Mouse (Mus musculus) frontal cortex, postnatal 36 days (tissue): ENCODE data around the gene Mmaa.

Source experiments
- DNase-seq, 2 experiments: peaks; one replicate each; pipeline ENCODE4 v3.0.0; 2022; ENCODE audit warnings: low spot score in 2 of 2

The Mmaa gene

DNA sequence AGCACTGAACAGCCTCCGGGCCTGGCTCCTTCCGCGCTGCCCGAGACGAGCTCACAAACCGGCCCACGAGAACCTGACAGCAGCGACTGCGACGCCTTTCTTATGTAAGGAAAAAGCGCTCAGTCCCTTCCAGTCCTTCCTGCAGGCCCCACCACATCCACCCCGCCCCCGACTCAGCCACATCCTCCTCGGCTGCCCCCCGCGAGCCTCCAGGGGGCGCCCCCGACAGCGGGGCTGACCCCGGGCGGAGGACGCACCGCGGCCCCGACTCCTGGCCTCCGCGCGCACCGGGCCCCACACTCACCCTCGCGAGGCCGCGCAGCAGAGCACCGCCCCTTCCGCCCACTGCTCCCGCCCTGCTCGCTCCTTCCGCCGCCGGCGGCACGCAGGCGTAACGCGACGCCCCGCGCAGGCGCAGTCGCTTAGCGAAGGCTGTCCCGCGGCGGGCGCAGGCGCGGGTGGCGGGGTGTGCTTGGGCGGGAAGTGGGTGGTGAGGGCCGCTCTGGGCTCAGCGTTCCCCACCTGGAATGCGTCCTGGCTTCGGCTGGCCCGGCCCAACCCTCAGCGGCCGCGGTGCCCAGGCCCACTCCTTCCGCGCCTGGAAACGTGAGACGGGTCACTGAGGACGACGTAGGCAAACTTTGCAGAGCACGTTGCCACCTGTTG, at the start of gene Mmaa:
TSS of gene Mmaa (minus strand) at position 328 of the 666 bp plus-strand sequence.
- DNase-seq = peak; percentile 96

DNA sequence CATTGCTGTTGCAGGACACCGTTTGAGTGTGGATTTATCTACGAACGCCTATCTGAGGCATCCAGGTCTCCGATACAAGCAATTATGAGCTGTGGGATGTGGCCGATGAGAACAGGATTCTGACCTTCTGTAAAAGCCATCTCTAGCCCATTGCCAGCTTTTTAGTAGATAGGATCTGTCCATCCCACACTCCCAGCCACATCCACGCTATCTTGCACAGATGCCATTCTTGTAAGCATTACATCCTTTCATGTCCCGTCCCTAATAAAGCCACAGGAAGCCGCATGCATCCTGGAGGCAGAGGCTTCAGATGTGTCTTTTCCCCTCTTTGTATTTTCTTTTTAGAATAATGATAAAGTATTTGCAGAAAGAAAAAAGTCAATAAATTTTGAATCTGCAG, 46.5 kb upstream of the Mmaa start:
- DNase-seq = no peak

DNA sequence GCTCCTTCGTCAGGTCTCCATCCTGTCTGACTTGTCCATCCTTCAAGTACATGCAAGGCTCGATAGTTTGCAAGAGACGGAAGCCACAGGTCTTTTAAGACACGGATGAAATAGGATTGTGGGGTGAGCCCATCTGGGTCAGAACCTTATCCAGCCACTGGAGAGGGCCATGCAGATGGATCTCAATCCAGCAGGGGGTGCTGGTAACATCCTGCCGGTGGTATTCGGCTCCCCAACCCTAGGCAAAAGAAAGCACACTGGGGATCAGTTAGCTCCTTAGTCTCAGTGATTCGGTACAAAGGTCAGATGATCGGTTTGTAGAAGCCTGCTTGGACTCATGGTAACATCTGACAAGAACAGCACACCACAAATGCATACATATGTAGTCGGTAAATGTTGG, 44.8 kb upstream of the Mmaa start:
- peak in 1 of 2 experiments; percentile 30 for DNase-seq

DNA sequence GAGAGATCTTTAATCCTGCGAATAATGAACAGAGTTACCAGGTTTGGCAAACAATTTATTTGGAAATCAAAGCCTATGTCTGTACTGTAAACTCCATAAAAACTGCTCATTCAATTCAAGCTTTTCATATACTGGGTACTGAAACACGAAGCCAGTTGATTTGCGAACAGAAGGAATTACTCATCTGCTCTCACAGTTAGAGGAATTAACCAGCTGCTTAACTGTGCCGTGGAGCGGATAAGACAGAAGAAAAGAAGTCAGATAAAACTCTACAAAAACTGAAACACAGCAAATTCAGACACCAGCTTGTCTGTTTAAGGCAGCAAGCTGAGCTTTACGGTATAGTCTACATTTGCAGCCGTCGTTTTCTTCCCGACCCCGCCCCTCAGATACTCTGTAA, 43.9 kb upstream of the Mmaa start:
- no peak for DNase-seq

DNA sequence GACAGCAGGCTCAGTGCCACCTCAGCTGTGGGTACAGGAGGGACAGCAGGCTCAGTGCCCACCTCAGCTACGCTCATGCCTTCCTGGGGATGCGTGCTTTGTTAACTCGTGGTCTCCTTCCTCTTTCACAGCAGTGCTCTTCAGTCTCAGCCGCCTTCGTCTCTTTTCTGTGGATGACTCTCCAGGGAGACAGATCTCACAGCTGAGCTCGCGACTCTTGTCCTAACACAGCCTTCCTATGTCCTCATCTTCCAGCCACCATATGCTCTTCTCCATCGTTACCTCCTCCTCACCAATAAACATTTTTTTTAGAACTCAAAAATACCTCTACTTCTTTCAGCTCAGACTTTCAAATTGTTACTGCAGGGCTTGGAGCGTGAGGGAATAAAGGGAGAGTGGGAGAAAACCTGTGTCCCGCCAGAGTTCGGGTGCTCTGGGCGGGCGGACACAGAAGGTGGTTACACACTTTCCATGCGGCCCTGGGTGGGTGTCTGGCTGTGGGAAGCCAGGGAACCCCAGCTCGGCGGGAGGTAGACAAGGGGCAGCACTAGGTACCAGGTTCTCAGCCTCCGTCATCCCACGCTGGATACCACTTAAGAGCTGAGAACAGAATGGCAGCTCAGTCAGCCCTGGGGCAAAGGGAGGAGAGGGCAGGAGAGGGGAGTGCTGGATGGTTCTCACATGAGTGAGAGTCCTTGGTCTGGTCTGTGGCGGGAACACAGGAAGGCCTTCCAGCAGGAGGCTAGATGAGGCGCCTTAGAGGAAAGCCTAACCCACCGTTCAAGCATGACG, 37.6 kb upstream of the Mmaa start:
- DNase-seq = no peak

DNA sequence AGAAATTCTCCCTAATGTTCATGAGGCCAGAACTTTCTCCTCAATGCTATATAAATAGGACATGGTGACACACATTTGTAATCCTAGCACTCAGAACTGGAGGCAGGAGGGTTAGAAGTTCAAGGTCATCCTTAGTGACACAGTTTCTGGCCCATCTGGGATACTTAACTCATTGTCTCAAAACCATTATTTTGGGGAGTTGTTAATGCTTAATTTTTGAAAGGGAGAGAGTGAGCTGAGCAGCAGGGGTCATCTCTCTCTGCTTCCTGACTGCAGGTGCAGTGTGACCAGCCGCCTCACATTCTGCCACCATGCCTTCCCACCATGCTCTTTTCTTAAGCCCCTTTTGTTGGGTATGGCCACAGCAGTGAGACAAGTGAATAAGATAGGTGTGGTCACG, 36.8 kb upstream of the Mmaa start:
- DNase-seq = no peak

DNA sequence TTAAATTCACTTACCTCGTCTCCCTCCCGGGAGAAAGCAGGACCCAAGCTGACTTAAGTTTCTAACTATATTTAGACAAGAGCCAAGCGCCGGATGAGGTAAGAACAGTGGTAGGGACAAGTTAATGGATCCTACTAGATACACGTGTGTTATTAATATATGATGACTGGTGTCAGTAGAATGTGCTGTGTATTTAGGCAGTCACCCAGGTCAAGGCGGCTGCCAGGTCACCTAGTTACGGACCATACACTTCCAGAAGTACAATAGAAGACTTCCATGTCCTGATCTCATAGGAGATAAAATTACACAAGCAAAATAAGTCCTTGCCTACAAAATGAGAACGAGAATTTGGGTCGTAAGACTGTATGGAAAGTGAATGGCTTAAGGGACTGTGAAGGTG, 36.3 kb upstream of the Mmaa start:
- no peak for DNase-seq

DNA sequence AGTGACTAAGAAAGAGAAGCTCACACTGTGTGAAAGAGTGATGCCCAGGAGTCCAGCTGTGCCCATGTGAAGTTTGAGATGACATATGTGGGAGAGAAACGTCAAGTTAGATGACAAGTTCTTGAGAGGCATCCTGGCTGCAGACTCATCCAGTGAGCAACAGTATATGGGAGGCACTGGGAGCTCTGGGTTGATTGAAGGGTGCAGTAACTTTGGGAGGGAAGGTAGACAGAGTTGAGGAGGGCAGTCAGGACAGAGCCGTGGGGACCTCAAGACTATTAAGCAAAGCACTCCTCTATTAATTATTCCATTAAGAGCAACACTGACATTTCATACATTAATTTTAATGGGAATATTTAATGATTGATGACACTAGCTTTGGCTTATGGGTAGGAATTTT, 35.0 kb upstream of the Mmaa start:
- DNase-seq = no peak

DNA sequence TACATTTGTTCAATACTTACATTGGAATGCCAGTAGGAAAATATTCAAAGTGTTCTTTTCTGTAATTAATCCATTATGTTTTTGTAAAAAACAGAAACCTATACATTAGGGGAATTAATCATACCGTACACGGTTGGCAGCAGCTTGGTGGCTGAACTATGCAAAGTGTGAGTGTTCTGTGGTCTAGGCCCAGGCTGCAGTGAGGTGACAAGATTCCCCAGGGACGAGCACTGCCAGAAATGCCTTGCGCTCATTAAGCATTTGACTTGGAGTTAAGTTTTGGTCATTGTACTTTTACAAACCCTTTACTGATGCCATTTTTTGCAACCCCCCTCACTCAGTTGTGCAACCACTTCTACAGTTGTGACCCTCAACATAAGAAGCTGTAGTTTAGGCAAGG, 34.4 kb upstream of the Mmaa start:
- DNase-seq = no peak

DNA sequence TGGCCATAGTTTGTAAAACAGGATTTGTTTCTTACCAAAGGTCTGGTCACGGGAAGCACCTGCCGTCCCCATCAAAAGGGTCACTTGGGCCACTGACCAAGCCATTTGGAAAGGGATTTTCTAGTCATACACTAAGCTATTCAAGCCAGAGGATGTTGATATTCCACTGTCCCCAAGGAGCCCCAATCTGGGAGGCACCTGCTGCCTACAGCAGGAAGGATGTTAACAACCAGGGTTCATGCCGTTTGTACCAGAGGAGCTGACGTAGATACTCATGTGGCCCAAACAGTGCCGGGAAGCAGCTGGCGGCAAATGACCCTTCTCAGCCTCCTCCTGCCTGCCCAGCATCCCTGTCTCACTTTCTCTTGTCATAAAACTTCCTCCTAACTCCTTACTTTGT, 30.8 kb upstream of the Mmaa start:
- no peak for DNase-seq

DNA sequence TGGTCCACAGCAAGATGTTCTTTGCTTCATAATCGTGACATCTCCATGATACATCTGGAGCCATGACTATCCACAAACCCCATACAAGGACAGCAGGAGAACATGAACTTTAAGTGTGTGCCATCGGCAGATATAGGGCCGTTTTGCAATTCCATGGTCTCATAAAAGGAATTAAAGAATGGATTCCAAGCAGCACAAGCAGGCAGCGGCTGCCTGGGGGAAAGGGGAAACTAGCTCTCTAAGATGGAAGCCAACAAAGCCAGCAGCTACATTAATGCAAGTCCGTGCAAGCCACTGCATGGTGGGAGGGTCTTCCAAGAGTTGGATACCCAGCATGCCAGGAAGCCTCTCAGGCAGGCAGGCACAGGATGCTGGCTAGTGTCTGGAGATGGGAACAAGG, 30.2 kb upstream of the Mmaa start:
- DNase-seq = no peak

DNA sequence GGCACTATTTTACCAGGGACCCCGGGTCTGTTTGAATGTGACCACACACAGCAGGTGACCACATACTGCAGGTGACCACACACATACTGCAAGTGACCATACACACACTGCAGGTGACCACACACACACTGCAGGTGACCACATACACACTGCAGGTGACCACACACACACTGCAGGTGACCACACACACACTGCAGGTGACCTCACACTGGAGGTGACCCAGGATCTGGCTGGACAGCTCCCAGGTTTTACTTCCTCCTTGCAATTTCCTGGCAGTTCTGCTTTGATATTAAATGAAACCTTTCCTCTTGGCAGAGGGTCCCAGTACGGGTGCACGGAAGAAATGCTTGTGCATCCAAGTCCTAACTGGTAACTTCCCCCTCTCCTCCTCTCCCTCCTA, 29.3 kb upstream of the Mmaa start:
- DNase-seq = no peak

DNA sequence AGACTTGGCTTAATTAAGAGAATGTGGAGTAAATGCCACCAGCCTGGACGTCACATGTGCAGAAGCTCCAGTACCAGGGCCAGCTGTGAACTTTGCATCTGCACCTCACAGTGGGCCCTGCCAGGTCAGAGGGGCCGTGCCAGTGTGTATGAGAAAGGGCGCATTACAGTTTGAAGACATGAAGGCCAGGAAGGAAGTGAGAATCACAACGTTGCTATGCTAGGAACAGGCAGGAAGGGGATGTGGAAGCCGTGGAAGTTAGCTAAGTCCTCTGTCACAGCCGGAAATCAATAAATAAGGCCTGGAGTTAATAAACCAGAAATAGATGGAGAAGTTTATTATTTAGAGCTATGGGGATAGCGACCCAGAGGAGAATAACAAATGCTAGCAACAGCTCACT, 28.4 kb upstream of the Mmaa start:
- DNase-seq = no peak

DNA sequence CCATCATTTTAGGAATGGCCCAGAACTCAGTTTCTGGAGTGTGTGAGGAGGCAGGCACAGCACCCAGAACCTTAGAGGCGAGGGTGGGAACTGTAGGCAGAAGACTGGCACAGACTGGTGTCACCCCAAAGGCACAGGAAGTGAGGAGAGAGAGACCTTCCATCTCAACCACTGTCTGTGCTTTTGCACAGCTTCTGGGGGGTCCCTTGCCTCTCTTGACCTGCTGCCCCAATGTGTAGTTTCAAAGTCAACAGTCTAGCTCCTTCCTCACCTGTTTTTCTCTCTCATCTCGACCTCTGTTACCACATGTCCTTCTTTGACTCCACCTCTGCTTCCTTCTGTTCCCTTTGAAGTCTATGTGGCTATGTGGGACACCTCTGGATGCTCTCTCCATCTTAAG, 16.1 kb upstream of the Mmaa start:
- no peak for DNase-seq

DNA sequence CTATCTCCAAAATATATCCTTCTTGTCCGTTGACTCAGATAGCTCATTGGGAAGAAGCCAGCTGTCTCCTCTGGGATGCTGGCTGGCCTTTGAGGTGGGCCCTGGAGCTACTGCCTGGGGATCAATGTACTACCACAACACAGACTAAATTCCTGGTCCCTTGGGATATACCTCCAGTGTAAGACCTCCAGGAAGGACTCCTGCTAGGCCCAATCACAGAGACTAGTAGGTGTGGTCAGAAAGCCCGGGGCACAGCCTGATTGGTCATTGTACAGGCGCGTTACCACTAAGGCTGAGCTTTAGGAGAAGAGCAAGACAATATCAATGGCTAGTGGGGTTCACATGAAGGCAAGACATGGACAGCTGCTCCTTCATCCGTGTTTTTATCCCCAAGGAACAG, 11.2 kb upstream of the Mmaa start:
- DNase-seq = no peak

DNA sequence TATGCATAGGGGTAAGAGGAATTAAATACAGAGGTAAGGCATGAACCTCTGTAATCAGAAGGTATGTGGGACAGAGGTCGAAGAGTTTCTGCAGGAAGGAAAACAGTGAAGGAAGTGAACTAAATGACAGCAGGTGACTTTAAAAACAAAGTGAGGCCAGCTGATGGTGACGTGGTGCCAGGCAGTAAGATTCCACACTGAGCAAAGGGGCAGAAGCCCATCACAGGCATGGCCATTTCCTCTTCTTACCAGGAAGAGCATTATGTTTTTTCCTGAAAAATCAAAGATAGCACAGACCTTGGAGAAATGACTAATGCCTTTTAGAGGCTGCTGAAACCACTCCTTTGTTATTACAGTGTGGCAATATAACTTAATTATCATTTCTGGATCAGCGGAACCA, 6.8 kb upstream of the Mmaa start:
- no peak for DNase-seq

DNA sequence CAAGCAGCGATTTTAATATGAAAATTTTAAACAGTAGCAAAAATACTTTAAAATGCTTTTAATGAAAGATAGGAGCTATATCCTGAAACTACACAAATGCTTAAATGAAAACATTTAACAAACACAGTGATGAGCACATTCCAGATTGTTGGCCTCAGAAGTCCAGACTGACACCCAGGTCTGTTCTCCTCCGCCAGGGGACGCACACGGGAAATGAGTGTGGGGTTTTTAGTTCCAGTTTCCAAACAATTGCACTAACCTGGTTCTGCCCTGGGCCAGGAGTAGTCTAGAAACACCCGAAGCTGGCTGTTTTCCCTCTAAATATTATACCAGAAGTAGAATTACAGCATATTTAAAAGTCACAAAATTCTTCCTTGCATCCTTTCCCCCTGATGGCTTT, 5.0 kb upstream of the Mmaa start:
- DNase-seq = no peak

DNA sequence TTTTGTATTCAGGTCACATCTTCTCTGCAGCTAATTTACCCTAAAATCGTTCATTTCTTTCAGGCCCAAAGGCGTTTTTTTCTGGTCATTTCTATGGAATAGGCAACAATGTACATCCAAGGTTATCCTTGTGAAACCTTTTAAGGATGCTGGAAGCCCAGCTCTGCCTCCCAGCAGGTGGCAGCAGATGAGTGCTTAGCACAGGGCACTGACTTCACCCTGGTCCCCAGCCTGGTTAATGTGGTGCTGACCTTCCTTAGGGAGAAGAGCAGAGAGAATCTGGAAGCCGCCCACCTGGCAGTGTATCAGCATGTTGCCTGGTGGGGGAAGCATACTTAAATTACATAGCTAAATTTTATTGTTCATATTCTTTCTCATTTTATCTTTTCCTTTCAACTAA, 3.0 kb upstream of the Mmaa start:
- DNase-seq = peak; percentile 65 to 75

DNA sequence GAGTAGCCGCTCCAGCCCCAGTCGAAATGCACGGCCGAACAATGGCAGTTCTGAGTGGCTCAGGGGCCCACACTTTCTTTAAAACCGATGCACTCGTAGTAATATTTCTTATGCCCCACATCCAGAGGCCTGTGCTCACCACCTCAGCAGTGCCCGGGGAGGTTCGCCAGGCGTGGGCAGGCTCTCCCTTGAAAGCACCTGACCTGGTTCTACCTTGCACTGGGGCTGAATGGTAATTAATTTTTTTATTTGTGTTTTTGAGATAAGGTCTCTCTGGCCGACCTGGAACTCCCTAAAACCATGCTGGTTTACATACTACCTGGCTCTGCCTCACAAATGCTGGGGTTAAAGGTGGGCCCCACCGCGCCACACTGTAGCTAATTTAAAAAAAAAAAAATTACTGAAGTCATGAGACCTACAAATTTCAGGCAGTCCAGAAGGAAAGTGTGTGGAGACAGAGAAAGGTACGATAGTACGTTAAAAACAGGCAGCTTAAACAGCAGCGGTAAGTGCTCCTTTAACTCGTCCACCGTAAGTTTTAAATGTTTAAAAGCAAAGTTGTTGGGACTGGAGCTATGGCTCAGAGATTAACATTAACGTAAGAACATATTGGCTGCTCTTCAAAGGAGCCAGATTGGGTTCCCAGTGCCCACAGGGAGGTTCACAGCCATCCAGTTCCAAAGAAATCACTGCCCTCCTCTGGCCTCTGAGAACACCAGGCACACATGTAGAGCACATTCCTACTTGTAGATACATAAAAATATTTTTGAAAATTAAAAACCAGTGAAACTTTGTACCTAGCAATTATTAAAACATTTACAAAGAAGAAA, 754 bp upstream of the Mmaa start:
- DNase-seq = no peak

DNA sequence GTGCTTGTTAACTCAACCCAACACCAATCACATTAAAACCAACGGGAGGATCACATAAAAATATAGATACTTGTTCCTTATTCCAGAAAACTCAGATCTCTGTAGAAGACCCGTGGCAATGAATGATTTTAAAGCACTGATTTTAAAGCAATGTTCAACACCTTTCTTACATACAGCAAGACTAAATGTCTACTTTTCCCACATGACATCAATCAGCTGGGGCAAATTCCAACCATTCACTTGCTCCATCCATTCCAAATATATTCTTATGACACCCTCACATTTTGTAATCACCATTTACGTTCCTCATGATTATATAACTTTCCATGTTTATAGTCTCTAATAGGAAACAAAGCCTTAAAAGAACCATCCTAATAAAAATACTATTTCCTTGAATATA, 896 bp downstream of the Mmaa start:
- DNase-seq = no peak

DNA sequence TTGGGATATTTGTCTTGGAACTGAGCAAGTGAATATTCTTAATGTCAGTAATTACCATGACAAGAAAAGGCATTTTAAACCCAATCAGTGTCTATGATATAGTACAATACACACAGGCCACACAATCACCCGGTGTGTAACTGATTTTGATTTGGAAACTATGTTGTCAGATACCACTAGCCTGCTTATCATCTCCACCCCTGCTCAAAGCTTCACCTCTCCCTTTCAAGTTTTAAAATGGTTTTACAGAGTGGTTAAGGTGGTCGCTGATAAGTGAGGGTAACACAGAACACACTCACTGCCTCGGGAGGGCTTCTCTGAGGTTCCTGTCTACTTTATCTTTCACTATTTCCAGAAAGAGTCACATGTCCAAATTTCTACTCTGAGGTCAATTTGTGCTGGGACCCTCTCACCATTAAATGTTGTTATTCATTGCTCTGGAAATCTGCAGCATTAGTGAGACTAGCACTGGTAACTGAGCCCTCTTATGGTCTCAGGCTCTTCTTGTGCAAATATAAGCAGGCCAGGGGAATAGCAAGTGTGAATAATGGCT, 1.9 kb downstream of the Mmaa start:
- no peak for DNase-seq

DNA sequence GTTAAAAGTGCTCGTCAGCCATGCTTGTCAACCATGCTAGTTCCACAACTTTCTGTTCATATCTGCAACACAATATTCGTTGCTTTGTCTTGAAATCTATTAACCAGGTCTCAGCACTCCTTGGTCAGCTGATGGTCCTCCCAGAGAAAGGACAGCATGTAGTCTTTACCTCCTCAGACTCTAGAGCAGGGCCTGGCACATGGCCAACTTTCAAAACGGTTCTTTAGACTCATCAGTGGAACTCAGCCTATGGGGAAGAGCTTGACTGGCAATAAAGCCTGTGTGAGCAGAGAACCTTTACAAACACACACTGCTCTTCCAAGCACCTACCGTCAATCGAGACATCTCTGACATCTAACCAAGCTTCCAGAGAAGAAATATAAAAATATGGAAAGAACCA, 5.1 kb downstream of the Mmaa start:
- DNase-seq = no peak

DNA sequence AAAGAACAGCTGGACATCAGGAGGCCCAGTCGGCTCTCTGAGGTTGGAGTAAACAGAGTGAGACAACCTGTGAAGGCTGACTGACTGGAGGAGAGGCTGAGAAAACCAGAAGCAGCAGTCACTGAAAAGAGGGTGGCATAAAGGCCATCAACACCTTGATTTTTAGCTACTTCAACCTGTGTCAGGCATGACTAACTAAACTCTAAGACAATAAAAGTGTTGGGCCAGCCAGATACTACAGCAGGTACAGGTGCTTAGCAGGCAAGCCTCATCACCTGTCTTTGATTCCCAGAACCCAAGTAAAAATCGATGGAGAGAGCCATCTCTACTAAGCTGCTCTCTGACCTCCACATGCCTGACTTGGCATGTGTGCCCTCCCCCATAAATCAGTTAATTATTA, 6.1 kb downstream of the Mmaa start:
- DNase-seq = no peak
